Mouse (Mus musculus) large intestine, adult 2 months (tissue): ENCODE measurements around the gene Pcdh9. TPM values are rescaled to one million over a fixed set of nuclear protein-coding genes. Genes with fewer than 3 reads are reported as not detected.

Experiments
- DNase-seq: peaks from one replicate; pipeline ENCODE4 v3.0.0-alpha.2; 2012; ENCODE audit warnings: low read depth, low spot score
- WGBS: fragments of 180-500 bp; shearing (Covaris S2); methylation state at CpG from one replicate; pipeline ENCODE4 v1.1.7; 2018; 5-methylcytosine and 5-hydroxymethylcytosine counted together
- polyA plus RNA-seq: library from polyadenylated mRNA; depleted of rRNA; stranded (reverse); fragments of >200 nt; gene quantifications from 2 replicates; pipeline ENCODE4 v1.2.3, GENCODE M21; 2012

The Pcdh9 gene
- polyA plus RNA-seq, 1 experiment, result 0.12 TPM

- no peak for DNase-seq
- WGBS, result 92% methylated on average over 3 of the region's 3 CpGs
These were observed 282.9 kb downstream of the Pcdh9 start for GRCm38 (mm10) chr14:93607546-93607945.

GRCm38 (mm10) chr14:93599997-93600396 is 290.5 kb downstream of the Pcdh9 start:
- DNase-seq, result no peak
- WGBS, result 71% methylated on average over 4 of the region's 4 CpGs

- WGBS, result 70% methylated on average over 3 of the region's 3 CpGs
- no peak for DNase-seq
These were observed 305.0 kb downstream of the Pcdh9 start for GRCm38 (mm10) chr14:93585432-93586024.

DNA sequence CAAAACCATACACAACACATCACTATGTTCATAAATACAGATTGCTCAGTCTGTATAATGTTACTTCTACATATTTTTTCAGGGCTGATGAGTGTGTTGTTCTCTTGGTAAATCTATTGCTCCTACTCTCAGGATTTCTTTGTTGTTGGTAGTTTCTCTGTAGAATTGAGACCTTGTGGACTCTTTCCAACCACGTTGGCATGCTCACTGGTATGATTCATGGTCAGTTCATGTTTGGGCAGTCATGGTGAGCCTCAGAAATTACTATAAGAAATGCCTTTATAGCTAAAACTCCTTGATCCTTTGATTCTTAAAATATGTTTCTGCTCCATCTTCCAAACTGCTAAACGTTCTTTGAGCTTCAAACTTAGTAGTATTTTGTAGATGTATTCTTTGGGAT is 326.1 kb downstream of the Pcdh9 start:
- 59% methylated on average over 2 of the region's 2 CpGs for WGBS
- no peak for DNase-seq

GRCm38 (mm10) chr14:93561577-93561976 is 328.9 kb downstream of the Pcdh9 start:
- 60% methylated on average over 1 of the region's 1 CpGs for WGBS
- no peak for DNase-seq

GRCm38 (mm10) chr14:93553771-93554170 is 336.7 kb downstream of the Pcdh9 start:
- no peak for DNase-seq
- WGBS, result 75% methylated on average over 3 of the region's 3 CpGs

GRCm38 (mm10) chr14:93545575-93545974 is 344.9 kb downstream of the Pcdh9 start:
- DNase-seq, result no peak
- WGBS, result 35% methylated on average over 6 of the region's 6 CpGs

- 80% methylated on average over 11 of the region's 11 CpGs for WGBS
- no peak for DNase-seq
These were observed 346.4 kb downstream of the Pcdh9 start for GRCm38 (mm10) chr14:93543970-93544627.

GRCm38 (mm10) chr14:93543561-93543960 is 346.9 kb downstream of the Pcdh9 start:
- 70% methylated on average over 3 of the region's 3 CpGs for WGBS
- DNase-seq, result no peak

GRCm38 (mm10) chr14:93534928-93535327 is 355.6 kb downstream of the Pcdh9 start:
- 76% methylated on average over 4 of the region's 4 CpGs for WGBS
- no peak for DNase-seq

- DNase-seq, result no peak
- WGBS, result 68% methylated on average over 8 of the region's 8 CpGs
These were observed 367.0 kb downstream of the Pcdh9 start for GRCm38 (mm10) chr14:93523430-93523829.

GRCm38 (mm10) chr14:93520166-93520565 is 370.3 kb downstream of the Pcdh9 start:
- 71% methylated on average over 5 of the region's 5 CpGs for whole genome bisulfite sequencing
- DNase-seq, result no peak

DNA sequence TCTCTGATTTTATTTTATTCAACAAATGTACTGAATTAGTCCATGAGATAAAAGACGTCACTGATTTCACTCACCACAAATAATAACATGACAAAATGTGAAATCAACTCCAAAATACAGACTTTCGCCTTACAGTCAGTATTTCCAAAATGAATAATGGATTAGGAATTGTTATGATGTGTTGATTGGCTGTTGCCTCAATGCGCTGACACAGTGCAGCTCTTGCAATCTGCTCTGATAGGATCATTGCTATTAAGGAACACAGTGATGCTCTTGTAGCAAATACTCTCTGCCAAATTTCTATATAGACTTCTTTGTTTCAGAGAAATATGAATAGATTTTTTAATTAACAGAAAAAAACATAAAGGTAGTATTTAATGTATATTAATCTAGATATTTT is 373.8 kb downstream of the Pcdh9 start:
- 89% methylated on average over 3 of the region's 3 CpGs for WGBS
- no peak for DNase-seq

DNA sequence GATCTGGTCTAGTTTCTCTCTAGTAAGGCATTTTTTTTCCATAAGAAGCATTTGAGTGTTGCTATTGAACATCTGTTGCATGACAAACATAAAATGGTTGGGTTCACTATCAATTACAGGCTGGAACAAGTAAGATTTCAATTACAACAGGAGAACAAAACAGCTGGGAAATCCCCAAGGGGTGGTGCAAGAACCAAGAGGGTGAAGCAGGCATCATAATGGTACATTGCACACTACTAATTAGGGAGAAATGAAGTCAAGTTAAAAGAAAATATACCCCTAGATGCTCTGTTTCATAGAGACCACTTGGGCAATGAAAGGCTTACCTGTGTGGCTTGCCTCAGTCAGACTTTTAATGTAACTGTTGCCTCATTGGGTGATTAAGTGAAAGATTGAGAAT is 384.4 kb downstream of the Pcdh9 start:
- no peak for DNase-seq

GRCm38 (mm10) chr14:93498813-93499690 is 391.4 kb downstream of the Pcdh9 start:
- DNase-seq, result no peak
- 30% methylated on average over 13 of the region's 13 CpGs for WGBS

DNA sequence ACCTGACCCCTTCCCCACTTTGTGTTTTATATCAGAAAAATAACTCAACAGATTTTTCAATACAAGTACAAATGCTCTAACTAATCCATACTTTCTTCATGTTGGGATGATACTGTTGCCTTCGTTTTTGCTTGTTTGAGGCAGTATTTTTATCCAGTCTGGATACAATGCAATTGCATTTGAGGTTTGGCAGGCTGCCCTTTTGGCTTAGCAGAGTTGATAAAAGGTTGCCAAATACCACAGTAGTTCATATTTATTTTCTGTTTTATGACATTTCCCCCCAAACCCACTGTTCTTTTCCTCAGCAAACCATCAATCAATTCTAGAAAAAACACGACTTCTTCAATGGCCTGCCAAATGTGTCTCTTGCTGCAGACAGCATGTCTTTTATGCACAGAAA is 415.5 kb downstream of the Pcdh9 start:
- DNase-seq, result no peak
- 17% methylated on average over 2 of the region's 2 CpGs for WGBS

GRCm38 (mm10) chr14:93472494-93472893 is 418.0 kb downstream of the Pcdh9 start:
- DNase-seq, result no peak
- 88% methylated on average over 8 of the region's 8 CpGs for WGBS

- WGBS, result 79% methylated on average over 4 of the region's 4 CpGs
- DNase-seq, result no peak
These were observed 427.1 kb downstream of the Pcdh9 start for GRCm38 (mm10) chr14:93463360-93463892.

GRCm38 (mm10) chr14:93450930-93451665 is 439.4 kb downstream of the Pcdh9 start:
- WGBS, result 79% methylated on average over 5 of the region's 5 CpGs
- no peak for DNase-seq

- WGBS, result 75% methylated on average over 2 of the region's 2 CpGs
- no peak for DNase-seq
These were observed 448.6 kb downstream of the Pcdh9 start for GRCm38 (mm10) chr14:93441852-93442251.
